Mouse (Mus musculus) intestine, embryonic 15.5 days (tissue): Measurements from ENCODE around the gene Pick1. TPM values are rescaled to one million over a fixed set of nuclear protein-coding genes. Genes with fewer than 3 reads are reported as not detected.

ENCODE experiments used
- polyA plus RNA-seq: library from polyadenylated mRNA; unstranded; fragments of >200 nt; fragmentation: Nextera tagmentation; extraction: Ambion mirVana; gene quantifications from 2 replicates; pipeline ENCODE4 v1.2.1, GENCODE M21; 2015

Pick1 gene
- polyA plus RNA-seq, 1 experiment from 2014 or later: 44.2 TPM

Other genes starting within 250 kb of the Pick1 start
- 441 and 523 TPM in 2 replicates for gene H1f0, start 200.7 kb upstream of the Pick1 start, polyA plus RNA-seq
- 1.6 and 1.8 TPM in 2 replicates for gene Galr3, start 187.3 kb upstream of the Pick1 start, polyA plus RNA-seq
- gene Ankrd54, start 166.3 kb upstream of the Pick1 start, polyA plus RNA-seq: 53.5 and 56.2 TPM in 2 replicates
- gene Eif3l, start 154.0 kb upstream of the Pick1 start, polyA plus RNA-seq: 229 and 241 TPM in 2 replicates
- 8.3 TPM in 2 replicates for gene Micall1, start 120.3 kb upstream of the Pick1 start, polyA plus RNA-seq
- gene Polr2f, start 88.2 kb upstream of the Pick1 start, polyA plus RNA-seq: 311 and 328 TPM in 2 replicates
- gene 1700088E04Rik, start 87.9 kb upstream of the Pick1 start, polyA plus RNA-seq: 4.5 and 5.7 TPM in 2 replicates
- 7.9 and 8.2 TPM in 2 replicates for gene Sox10, start 63.9 kb upstream of the Pick1 start, polyA plus RNA-seq
- 0.27 and 0.35 TPM in 2 replicates for gene Gm49486, start 218 bp downstream of the Pick1 start, polyA plus RNA-seq
- 0.16 TPM in 1 of 2 replicates, not detected in the other for gene Slc16a8, start 25.6 kb downstream of the Pick1 start, polyA plus RNA-seq
- 12.3 and 14.7 TPM in 2 replicates for gene Baiap2l2, start 56.4 kb downstream of the Pick1 start, polyA plus RNA-seq
- 20.2 and 21.6 TPM in 2 replicates for gene Pla2g6, start 99.2 kb downstream of the Pick1 start, polyA plus RNA-seq
- gene Maff, start 117.4 kb downstream of the Pick1 start, polyA plus RNA-seq: 5.8 and 7.9 TPM in 2 replicates
- 49.4 and 51.0 TPM in 2 replicates for gene Tmem184b, start 174.4 kb downstream of the Pick1 start, polyA plus RNA-seq
- 59.1 and 61.8 TPM in 2 replicates for gene Csnk1e, start 226.4 kb downstream of the Pick1 start, polyA plus RNA-seq